Mouse (Mus musculus): ENCODE data around the gene Scgb2b3.

DNA sequence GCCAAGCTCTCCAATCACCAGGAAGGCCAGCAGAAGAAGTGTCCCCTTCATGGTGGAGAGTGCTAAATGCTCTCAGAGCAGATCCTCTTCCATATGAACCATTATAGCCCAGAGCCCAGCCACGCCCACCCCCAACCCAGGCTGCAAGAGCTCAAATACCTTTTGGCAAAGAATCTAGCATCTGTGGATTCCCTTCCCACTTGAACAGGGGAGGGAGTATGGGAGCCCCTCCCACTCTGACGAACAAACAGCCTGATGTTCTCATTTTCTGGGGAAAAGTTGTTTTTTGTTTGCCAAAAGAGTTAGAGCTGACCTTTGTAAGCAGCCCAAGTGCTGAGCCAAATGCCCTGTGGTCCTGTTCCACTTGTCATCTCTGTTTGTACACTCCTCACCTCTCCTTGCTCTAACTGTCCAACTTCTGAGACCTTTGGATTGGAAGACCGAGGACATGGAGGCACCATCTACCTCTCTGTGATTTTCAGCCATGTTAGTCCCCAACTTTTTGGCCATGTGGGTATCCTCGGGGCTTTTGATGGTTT, at the start of gene Scgb2b3:
- TF ChIP-seq CTCF (IDR thresholded peaks at IDR 0.05; ENCODE audit: low read depth) (no peak), EP300 (IDR thresholded peaks at IDR 0.05; ENCODE audit: low read depth) (no peak)
